Mouse (Mus musculus) midbrain, embryonic 15.5 days (tissue): ENCODE measurements around the gene Gmppa. TPM values are rescaled to one million over a fixed set of nuclear protein-coding genes. Genes with fewer than 3 reads are reported as not detected.
A peak's percentile ranks its signal among the peaks of the same experiment; 100 is the strongest.

ENCODE experiments used
- ATAC-seq: fragments of 200-750 bp; cut with Nextera tagmentation; replicated peaks from 2 replicates; pipeline ENCODE4 v1.8.0; 2017; ENCODE audit warnings: moderate TSS enrichment
- H3K27ac ChIP-seq: fragments of 300-500 bp; sonication (generic); 2 replicates; pipeline ENCODE4 v1.5.1; 2015; ENCODE audit warnings: mild to moderate bottlenecking, inconsistent platforms
- H3K27me3 ChIP-seq: fragments of 300-500 bp; sonication (generic); replicated peaks from 2 replicates; pipeline ENCODE4 v1.6.1; 2015; ENCODE audit warnings: inconsistent platforms
- H3K36me3 ChIP-seq: fragments of 300-500 bp; sonication (generic); replicated peaks from 2 replicates; pipeline ENCODE4 v1.6.1; 2015; ENCODE audit warnings: inconsistent platforms
- H3K4me1 ChIP-seq: fragments of 300-500 bp; sonication (generic); 2 replicates; pipeline ENCODE4 v1.6.1; 2015; ENCODE audit warnings: inconsistent platforms
- H3K4me2 ChIP-seq: fragments of 300-500 bp; sonication (generic); 2 replicates; pipeline ENCODE4 v1.6.1; 2015; ENCODE audit warnings: inconsistent platforms, mild to moderate bottlenecking, moderate library complexity
- H3K4me3 ChIP-seq: fragments of 300-500 bp; sonication (generic); 2 replicates; pipeline ENCODE4 v1.5.1; 2015; ENCODE audit warnings: mild to moderate bottlenecking, inconsistent platforms
- H3K9ac ChIP-seq: fragments of 300-500 bp; sonication (generic); 2 replicates; pipeline ENCODE4 v1.6.1; 2015; ENCODE audit warnings: mild to moderate bottlenecking, inconsistent platforms
- H3K9me3 ChIP-seq: fragments of 300-500 bp; sonication (generic); 2 replicates; pipeline ENCODE4 v1.6.1; 2016; ENCODE audit warnings: inconsistent platforms
- WGBS: fragments of 180-500 bp; shearing (Covaris S2); methylation state at CpG from one replicate; pipeline ENCODE4 v1.1.7; 2015; ENCODE audit warnings: mixed read lengths; 5-methylcytosine and 5-hydroxymethylcytosine counted together
- polyA plus RNA-seq: library from polyadenylated mRNA; unstranded; fragments of >200 nt; fragmentation: Nextera tagmentation; extraction: Ambion mirVana; gene quantifications from 2 replicates; pipeline ENCODE4 v1.2.1, GENCODE M21; 2015

The Gmppa gene
- polyA plus RNA-seq, 1 experiment from 2014 or later, result 98.7 TPM

- Histone ChIP-seq H3K27ac (peak overlapping the region; percentile 76), H3K4me3 (peak overlapping the region; percentile 24), H3K4me2 (peak overlapping the region; percentile 52), H3K9me3 (no peaks in the 10 kb centered on the region), H3K9ac (peak overlapping the region; percentile 32; the same call in 1 of the 2 replicates), H3K4me1 (peaks cover 46% of the 10 kb centered on the region), H3K27me3 (no peaks in the 10 kb centered on the region), H3K36me3 (no peaks in the 10 kb centered on the region)
- no peak for ATAC-seq
- 16% methylated on average over 23 of the region's 23 CpGs for WGBS
These were observed 23.3 kb downstream of the Gmppa start for GRCm38 (mm10) chr1:75458789-75459684.

- Histone ChIP-seq H3K36me3 (no peaks in the 10 kb centered on the region), H3K27me3 (no peaks in the 10 kb centered on the region), H3K4me2 (no peak overlapping the region), H3K4me1 (peaks cover 56% of the 10 kb centered on the region), H3K4me3 (no peak overlapping the region), H3K27ac (no peak overlapping the region), H3K9ac (no peak overlapping the region), H3K9me3 (no peaks in the 10 kb centered on the region)
- no peak for ATAC-seq
- WGBS, result 65% methylated on average over 7 of the region's 7 CpGs
These were observed 24.6 kb downstream of the Gmppa start for GRCm38 (mm10) chr1:75460297-75460696.

- no peak for ATAC-seq
- H3K27ac ChIP-seq, result peak overlapping the region; percentile 68; the same call in 1 of the 2 replicates
- H3K36me3 ChIP-seq, result no peaks in the 10 kb centered on the region
- no peaks in the 10 kb centered on the region for H3K27me3 ChIP-seq
- H3K9me3 ChIP-seq, result no peaks in the 10 kb centered on the region
- peaks cover 47% of the 10 kb centered on the region for H3K4me1 ChIP-seq
- WGBS, result 32% methylated on average over 1 of the region's 1 CpGs
- H3K4me3 ChIP-seq, result no peak overlapping the region
- no peak overlapping the region for H3K4me2 ChIP-seq
- no peak overlapping the region for H3K9ac ChIP-seq
These were observed 26.9 kb downstream of the Gmppa start for GRCm38 (mm10) chr1:75462636-75463035.

- 54% methylated on average over 5 of the region's 5 CpGs for WGBS
- H3K27ac ChIP-seq, result peak overlapping the region; percentile 68
- no peaks in the 10 kb centered on the region for H3K27me3 ChIP-seq
- no peaks in the 10 kb centered on the region for H3K9me3 ChIP-seq
- H3K4me3 ChIP-seq, result no peak overlapping the region
- H3K4me2 ChIP-seq, result no peak overlapping the region
- 0 out of 2 replicates have a peak overlapping the region, but pooled peaks have one; percentile 12 for H3K9ac ChIP-seq
- peaks cover 36% of the 10 kb centered on the region for H3K4me1 ChIP-seq
- peak; percentile 66 for ATAC-seq
- no peaks in the 10 kb centered on the region for H3K36me3 ChIP-seq
These were observed 28.0 kb downstream of the Gmppa start for GRCm38 (mm10) chr1:75463652-75464204.

- peak; percentile 71 for ATAC-seq
- no peaks in the 10 kb centered on the region for H3K9me3 ChIP-seq
- peaks cover 27% of the 10 kb centered on the region for H3K4me1 ChIP-seq
- WGBS, result 6% methylated on average over 14 of the region's 14 CpGs
- no peak overlapping the region for H3K4me2 ChIP-seq
- H3K4me3 ChIP-seq, result no peak overlapping the region
- no peaks in the 10 kb centered on the region; the same call in 1 of the 2 replicates for H3K27me3 ChIP-seq
- peak overlapping the region; percentile 53; the same call in 1 of the 2 replicates for H3K27ac ChIP-seq
- H3K36me3 ChIP-seq, result peaks cover 5% of the 10 kb centered on the region; the same call in 1 of the 2 replicates
- peak overlapping the region; percentile 15; the same call in 1 of the 2 replicates for H3K9ac ChIP-seq
These were observed 31.6 kb downstream of the Gmppa start for GRCm38 (mm10) chr1:75467215-75467927.

- 79% methylated on average over 17 of the region's 17 CpGs for WGBS
- no peak overlapping the region for H3K4me2 ChIP-seq
These were observed 33.6 kb downstream of the Gmppa start for GRCm38 (mm10) chr1:75469287-75469825.

GRCm38 (mm10) chr1:75476441-75476840, 40.7 kb downstream of the Gmppa start:
- no peaks in the 10 kb centered on the region for H3K27me3 ChIP-seq
- no peaks in the 10 kb centered on the region for H3K9me3 ChIP-seq
- H3K27ac ChIP-seq, result no peak overlapping the region
- peaks cover 40% of the 10 kb centered on the region for H3K4me1 ChIP-seq
- 89% methylated on average over 11 of the region's 11 CpGs for WGBS
- ATAC-seq, result no peak
- no peak overlapping the region for H3K4me2 ChIP-seq
- H3K4me3 ChIP-seq, result no peak overlapping the region
- peaks cover 34% of the 10 kb centered on the region for H3K36me3 ChIP-seq
- no peak overlapping the region for H3K9ac ChIP-seq

More at GRCm38 (mm10) chr1:75469287-75469825, 33.6 kb downstream of the Gmppa start:
- ATAC-seq, result no peak
- Histone ChIP-seq H3K27me3 (no peaks in the 10 kb centered on the region; the same call in 1 of the 2 replicates), H3K36me3 (peaks cover 17% of the 10 kb centered on the region; the same call in 1 of the 2 replicates), H3K4me1 (peaks cover 22% of the 10 kb centered on the region), H3K27ac (no peak overlapping the region), H3K9ac (no peak overlapping the region), H3K9me3 (no peaks in the 10 kb centered on the region), H3K4me3 (no peak overlapping the region)

GRCm38 (mm10) chr1:75477264-75477965, 41.7 kb downstream of the Gmppa start:
- Histone ChIP-seq H3K36me3 (peaks cover 30% of the 10 kb centered on the region), H3K4me1 (peaks cover 48% of the 10 kb centered on the region), H3K27ac (0 out of 2 replicates have a peak overlapping the region, but pooled peaks have one; percentile 12), H3K27me3 (0 out of 2 replicates have a peak, but pooled peaks cover 2% of the 10 kb centered on the region), H3K9me3 (no peaks in the 10 kb centered on the region), H3K9ac (no peak overlapping the region), H3K4me3 (peak overlapping the region; percentile 71), H3K4me2 (peak overlapping the region; percentile 87)
- 10% methylated on average over 35 of the region's 35 CpGs for WGBS
- ATAC-seq, result no peak

GRCm38 (mm10) chr1:75477966-75478290, 42.2 kb downstream of the Gmppa start:
- H3K4me3 ChIP-seq, result peak overlapping the region; percentile 71
- ATAC-seq, result no peak
- WGBS, result 46% methylated on average over 3 of the region's 3 CpGs
- H3K27me3 ChIP-seq, result 0 out of 2 replicates have a peak, but pooled peaks cover 7% of the 10 kb centered on the region
- H3K36me3 ChIP-seq, result peaks cover 28% of the 10 kb centered on the region
- H3K27ac ChIP-seq, result 0 out of 2 replicates have a peak overlapping the region, but pooled peaks have one; percentile 12
- H3K4me1 ChIP-seq, result peaks cover 53% of the 10 kb centered on the region
- H3K9me3 ChIP-seq, result no peaks in the 10 kb centered on the region
- H3K4me2 ChIP-seq, result peak overlapping the region; percentile 87
- peak overlapping the region; percentile 63; the same call in 1 of the 2 replicates for H3K9ac ChIP-seq

GRCm38 (mm10) chr1:75478497-75478896, 42.8 kb downstream of the Gmppa start:
- H3K27ac ChIP-seq, result peak overlapping the region; percentile 84
- peaks cover 24% of the 10 kb centered on the region for H3K36me3 ChIP-seq
- under 1% methylated on average over 21 of the region's 25 CpGs for WGBS
- no peak for ATAC-seq
- peak overlapping the region; percentile 63 for H3K9ac ChIP-seq
- no peaks in the 10 kb centered on the region for H3K9me3 ChIP-seq
- H3K4me3 ChIP-seq, result peak overlapping the region; percentile 71
- 0 out of 2 replicates have a peak, but pooled peaks cover 7% of the 10 kb centered on the region for H3K27me3 ChIP-seq
- H3K4me1 ChIP-seq, result peaks cover 53% of the 10 kb centered on the region
- H3K4me2 ChIP-seq, result peak overlapping the region; percentile 87
